Mouse (Mus musculus) CH12.LX (cell line): ENCODE measurements around the gene Wnk4.

Experiments used
- CHD2 ChIP-seq: IDR thresholded peaks from 2 replicates; pipeline ENCODE4 v1.6.1; 2011; ENCODE audit warnings: low read length, improper control_type of control experiment
- CTCF ChIP-seq, 2 experiments: IDR thresholded peaks in 1 of 2; conservative IDR thresholded peaks in 1 of 2; 2 replicates each; pipeline ENCODE4 v1.5.1; 2011 to 2012; ENCODE audit warnings: low read depth in 2 of 2, low read length in 2 of 2, improper control_type of control experiment in 1 of 2, inconsistent platforms in 1 of 2, mild to moderate bottlenecking in 1 of 2, moderate library complexity in 1 of 2
- EP300 ChIP-seq: IDR thresholded peaks from 2 replicates; pipeline ENCODE4 v1.6.1; 2011; ENCODE audit warnings: low read length, improper control_type of control experiment
- POLR2A ChIP-seq: IDR thresholded peaks from 2 replicates; pipeline ENCODE4 v1.6.1; 2011; ENCODE audit warnings: low read depth, mild to moderate bottlenecking, improper control_type of control experiment, low read length
- RAD21 ChIP-seq: IDR thresholded peaks from 2 replicates; pipeline ENCODE4 v1.6.1; 2011; ENCODE audit warnings: low read depth, mild to moderate bottlenecking, low read length, improper control_type of control experiment, moderate library complexity
- SIN3A ChIP-seq: IDR thresholded peaks from 2 replicates; pipeline ENCODE4 v1.6.1; 2012; ENCODE audit warnings: low read length, improper control_type of control experiment, inconsistent platforms
- TCF12 ChIP-seq: IDR thresholded peaks from 2 replicates; pipeline ENCODE4 v1.6.1; 2014; ENCODE audit warnings: low read depth, mild to moderate bottlenecking, inconsistent platforms, low read length, improper control_type of control experiment
- ZC3H11A ChIP-seq: IDR thresholded peaks from 2 replicates; pipeline ENCODE4 v1.6.1; 2012; ENCODE audit warnings: low read depth, mild to moderate bottlenecking, inconsistent platforms, low read length, improper control_type of control experiment

GRCm38 (mm10) chr11:101230991-101231871, 29.1 kb upstream of the Wnk4 start:
- TF ChIP-seq EP300, result no peak
- TF ChIP-seq POLR2A, result no peak
- no peak for TF ChIP-seq RAD21
- no peak for TF ChIP-seq CHD2
- no peak for TF ChIP-seq CTCF (conservative IDR thresholded peaks at IDR 0.05 in 1 of 2, IDR thresholded peaks at IDR 0.05 in 1 of 2; ENCODE audit: low read depth in 2 of 2, low read length in 2 of 2)
- no peak for TF ChIP-seq TCF12
- TF ChIP-seq ZC3H11A, result no peak
- TF ChIP-seq SIN3A, result no peak
